Mouse (Mus musculus) mesoderm, embryonic 11.5 days (tissue): ENCODE results near the gene Man2a2.
A peak's percentile ranks its signal among the peaks of the same experiment; 100 is the strongest.
"Not testable (repeated sequence)": the region's sequence is repeated elsewhere in the genome, so short reads cannot be mapped to it uniquely, and the experiment has no call there.

Experiments
- DNase-seq: peaks from one replicate; pipeline ENCODE4 v3.0.0-alpha.2; 2012; ENCODE audit warnings: low read depth, low spot score

Gene Man2a2

GRCm38 (mm10) chr7:80336932-80337331, 34.2 kb downstream of the Man2a2 start:
- DNase-seq, result no peak

GRCm38 (mm10) chr7:80334848-80335247, 36.3 kb downstream of the Man2a2 start:
- no peak for DNase-seq

- no peak for DNase-seq
Measured at GRCm38 (mm10) chr7:80331433-80331832, 39.7 kb downstream of the Man2a2 start.

GRCm38 (mm10) chr7:80330278-80330677, 40.9 kb downstream of the Man2a2 start:
- no peak for DNase-seq

- no peak for DNase-seq
Measured at GRCm38 (mm10) chr7:80326076-80326475, 45.1 kb downstream of the Man2a2 start.

- DNase-seq, result no peak
Measured at GRCm38 (mm10) chr7:80325292-80325868, 45.8 kb downstream of the Man2a2 start.

- not testable (repeated sequence) for DNase-seq
Measured at GRCm38 (mm10) chr7:80324816-80325119, 46.4 kb downstream of the Man2a2 start.

- peak; percentile 95 for DNase-seq
Measured at GRCm38 (mm10) chr7:80324043-80324815, 46.9 kb downstream of the Man2a2 start, which contains the start of gene Rccd1. Gene Rccd1, minus strand, starts transcription at chr7:80324454.

- no peak for DNase-seq
Measured at GRCm38 (mm10) chr7:80323336-80323735, 47.8 kb downstream of the Man2a2 start.

GRCm38 (mm10) chr7:80319846-80320496, 51.2 kb downstream of the Man2a2 start:
- no peak for DNase-seq

- DNase-seq, result no peak
Measured at GRCm38 (mm10) chr7:80318670-80319069, 52.5 kb downstream of the Man2a2 start.

- DNase-seq, result no peak
Measured at GRCm38 (mm10) chr7:80317439-80318115, 53.6 kb downstream of the Man2a2 start.

- no peak for DNase-seq
Measured at GRCm38 (mm10) chr7:80315733-80316132, 55.4 kb downstream of the Man2a2 start.

GRCm38 (mm10) chr7:80310771-80311170, 60.4 kb downstream of the Man2a2 start:
- DNase-seq, result no peak

- no peak for DNase-seq
Measured at GRCm38 (mm10) chr7:80307766-80308165, 63.4 kb downstream of the Man2a2 start.

GRCm38 (mm10) chr7:80301522-80301921, 69.7 kb downstream of the Man2a2 start:
- DNase-seq, result no peak

GRCm38 (mm10) chr7:80299568-80299967, 71.6 kb downstream of the Man2a2 start:
- DNase-seq, result no peak
